Mouse (Mus musculus) erythroblast, embryonic 14.5 days (primary cell): ENCODE results near the gene Golga2.

Experiments
- GATA1 ChIP-seq: IDR thresholded peaks from 2 replicates; pipeline ENCODE4 v1.6.1; 2012; ENCODE audit warnings: low read length, inconsistent platforms, mixed read lengths
- TAL1 ChIP-seq: IDR thresholded peaks from 3 replicates; pipeline ENCODE4 v1.6.1; 2012; ENCODE audit warnings: low read length, inconsistent platforms, mixed read lengths

GRCm38 (mm10) chr2:32282727-32283126 lies 4.5 kb upstream of the Golga2 start:
- TF ChIP-seq GATA1 (no peak), TAL1 (no peak)
